Mouse (Mus musculus) bone marrow macrophage, adult 2 months (primary cell): ENCODE data around the gene Copz2.

ENCODE experiments used
- CTCF ChIP-seq: IDR thresholded peaks from 2 replicates; pipeline ENCODE4 v1.5.1; 2012; ENCODE audit warnings: low read depth, mild to moderate bottlenecking, low read length, moderate library complexity
- POLR2A ChIP-seq: IDR thresholded peaks from 2 replicates; pipeline ENCODE4 v1.6.1; 2012; ENCODE audit warnings: mild to moderate bottlenecking, low read depth, low read length, borderline replicate concordance

- TF ChIP-seq CTCF (no peak), POLR2A (no peak)
Observed at GRCm38 (mm10) chr11:96822675-96823470, 26.8 kb upstream of the Copz2 start.
